Mouse (Mus musculus): ENCODE results near the gene Fabp1. TPM values are rescaled to one million over a fixed set of nuclear protein-coding genes. Genes with fewer than 3 reads are reported as not detected.

Fabp1 gene
- polyA plus RNA-seq, 1 experiment from 2014 or later, result 117 TPM

DNA sequence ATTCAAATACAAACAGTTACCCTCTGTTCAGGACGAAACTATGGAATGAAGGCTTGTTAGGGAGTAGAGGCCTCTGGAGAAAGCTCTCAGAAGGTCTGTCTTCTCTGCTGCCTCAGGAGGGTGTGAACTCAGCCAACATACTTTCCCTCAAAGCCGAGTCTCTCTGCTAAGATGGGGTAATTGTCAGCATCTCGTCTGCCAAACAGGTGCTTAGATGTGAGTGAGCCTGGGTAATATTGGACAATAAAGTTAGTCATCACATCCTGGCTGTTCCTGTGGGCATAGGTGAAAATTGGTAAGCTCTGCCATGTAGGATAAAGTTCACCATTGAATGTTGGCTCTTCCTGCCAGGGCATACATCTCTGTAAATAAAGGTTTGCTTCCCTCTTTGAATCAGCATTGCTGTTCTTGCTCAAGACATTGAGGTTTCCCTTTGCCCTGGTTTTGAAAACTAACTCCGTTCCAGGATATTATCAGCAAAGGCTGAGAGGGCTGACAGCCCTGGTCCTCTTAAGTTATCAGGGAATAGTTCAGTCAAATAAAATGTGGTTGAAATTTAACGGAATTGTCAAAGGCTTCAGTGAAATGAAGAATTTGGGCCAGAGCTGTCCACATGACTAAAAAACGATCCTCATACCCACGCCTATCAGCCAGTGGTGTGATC, 14.6 kb upstream of the Fabp1 start:
- no peak overlapping the region for H3K9ac ChIP-seq
- no peak overlapping the region for H3K27ac ChIP-seq
- 63% methylated on average over 7 of the region's 7 CpGs for WGBS (ENCODE audit: insufficient replicate concordance)
- no peak overlapping the region for H3K4me2 ChIP-seq
- no peak overlapping the region for H3K4me3 ChIP-seq
- no peaks in the 10 kb centered on the region for H3K9me3 ChIP-seq (replicated peaks)
- no peaks in the 10 kb centered on the region for H3K27me3 ChIP-seq (replicated peaks)
- no peaks in the 10 kb centered on the region for H3K36me3 ChIP-seq
- ATAC-seq, result no peak
- H3K4me1 ChIP-seq, result no peaks in the 10 kb centered on the region

DNA sequence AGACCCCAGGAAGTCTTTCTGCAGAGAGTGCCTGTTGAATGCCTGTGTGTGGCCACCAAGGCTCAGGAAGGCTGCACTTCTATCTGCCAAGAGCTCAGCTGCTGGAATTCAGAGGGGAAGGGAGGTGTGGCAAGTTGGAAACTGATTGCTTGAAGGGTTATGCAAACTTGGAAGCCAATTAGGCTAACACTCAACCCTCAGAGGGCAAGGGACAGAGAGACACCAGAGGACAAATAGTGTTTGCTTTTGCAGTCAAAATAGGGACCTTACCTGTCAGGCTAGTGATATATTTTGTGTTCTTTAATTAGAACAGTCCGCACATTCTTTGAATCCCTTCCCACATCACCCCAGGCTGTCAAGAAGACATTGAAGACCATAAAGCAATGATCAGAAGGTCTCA, 10.0 kb upstream of the Fabp1 start:
- no peak for ATAC-seq
- no peak overlapping the region for H3K9ac ChIP-seq
- no peaks in the 10 kb centered on the region for H3K4me1 ChIP-seq
- H3K9me3 ChIP-seq (replicated peaks), result no peaks in the 10 kb centered on the region
- no peak overlapping the region for H3K4me2 ChIP-seq
- H3K27ac ChIP-seq, result no peak overlapping the region
- no peak overlapping the region for H3K4me3 ChIP-seq
- WGBS (ENCODE audit: insufficient replicate concordance), result 48% methylated on average over 1 of the region's 1 CpGs
- H3K27me3 ChIP-seq (replicated peaks), result no peaks in the 10 kb centered on the region
- no peaks in the 10 kb centered on the region for H3K36me3 ChIP-seq

GRCm38 (mm10) chr6:71190501-71190900, 9.1 kb upstream of the Fabp1 start:
- H3K9me3 ChIP-seq (replicated peaks), result no peaks in the 10 kb centered on the region
- no peaks in the 10 kb centered on the region for H3K36me3 ChIP-seq
- no peaks in the 10 kb centered on the region for H3K4me1 ChIP-seq
- no peak overlapping the region for H3K9ac ChIP-seq
- no peak overlapping the region for H3K27ac ChIP-seq
- ATAC-seq, result no peak
- 81% methylated on average over 2 of the region's 2 CpGs for WGBS (ENCODE audit: insufficient replicate concordance)
- H3K4me3 ChIP-seq, result no peak overlapping the region
- no peak overlapping the region for H3K4me2 ChIP-seq
- no peaks in the 10 kb centered on the region for H3K27me3 ChIP-seq (replicated peaks)

DNA sequence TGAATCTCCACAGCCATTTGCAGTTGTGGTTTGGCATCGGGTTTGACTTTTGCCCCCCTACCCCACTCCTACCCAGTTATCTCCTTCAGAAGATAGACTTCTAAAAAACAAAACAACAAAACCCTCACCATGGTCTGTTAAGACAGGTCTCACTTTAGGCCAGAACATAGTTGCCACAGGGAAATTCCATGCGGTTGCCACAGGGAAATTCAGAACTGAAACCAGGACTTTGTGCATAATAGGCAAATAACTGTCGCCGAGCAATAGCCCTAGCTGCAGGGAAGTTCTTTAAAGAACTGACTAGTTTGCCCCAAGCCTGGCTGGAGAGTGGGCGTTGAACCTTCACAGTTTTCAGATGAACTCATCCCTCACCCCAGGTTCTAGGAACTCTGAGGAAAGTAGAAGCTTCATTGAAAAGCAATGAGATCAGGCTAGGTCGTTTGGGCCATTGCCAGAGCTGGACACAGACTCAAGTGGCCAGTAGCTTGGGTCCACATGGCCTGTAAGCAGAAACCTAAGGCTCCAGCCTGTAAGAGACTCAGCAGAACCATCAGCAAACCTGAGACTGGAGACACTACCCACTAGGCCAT, 6.4 kb upstream of the Fabp1 start:
- 65% methylated on average over 6 of the region's 6 CpGs for WGBS (ENCODE audit: insufficient replicate concordance)
- Histone ChIP-seq H3K4me1 (0 out of 2 replicates have a peak, but pooled peaks cover 4% of the 10 kb centered on the region), H3K4me2 (no peak overlapping the region), H3K36me3 (no peaks in the 10 kb centered on the region), H3K9ac (no peak overlapping the region), H3K27ac (no peak overlapping the region), H3K27me3 (replicated peaks) (no peaks in the 10 kb centered on the region), H3K4me3 (no peak overlapping the region), H3K9me3 (replicated peaks) (no peaks in the 10 kb centered on the region)
- no peak for ATAC-seq

DNA sequence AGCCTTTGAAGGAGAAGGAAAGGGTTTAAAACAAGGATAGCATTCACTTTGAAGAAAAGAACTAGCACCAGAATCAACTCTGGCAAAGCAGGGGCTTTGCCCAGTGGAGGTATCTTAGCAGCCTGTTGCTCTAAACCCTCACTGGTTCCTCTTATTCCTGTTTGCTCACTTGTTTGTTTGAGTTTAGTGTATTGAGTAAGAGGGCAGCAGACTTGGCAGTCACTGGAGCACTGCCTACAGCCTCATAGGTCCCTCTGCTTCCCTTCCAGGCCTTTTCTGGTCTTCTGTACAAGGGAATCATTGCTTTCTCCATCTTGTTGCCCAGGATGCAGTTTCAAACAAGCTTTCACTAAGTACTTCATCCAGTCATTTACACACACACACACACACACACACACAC, 3.5 kb upstream of the Fabp1 start:
- Histone ChIP-seq H3K4me1 (0 out of 2 replicates have a peak, but pooled peaks cover 7% of the 10 kb centered on the region), H3K27me3 (replicated peaks) (no peaks in the 10 kb centered on the region), H3K36me3 (no peaks in the 10 kb centered on the region), H3K9ac (no peak overlapping the region), H3K4me3 (no peak overlapping the region), H3K4me2 (no peak overlapping the region), H3K9me3 (replicated peaks) (no peaks in the 10 kb centered on the region), H3K27ac (no peak overlapping the region)
- no peak for ATAC-seq

DNA sequence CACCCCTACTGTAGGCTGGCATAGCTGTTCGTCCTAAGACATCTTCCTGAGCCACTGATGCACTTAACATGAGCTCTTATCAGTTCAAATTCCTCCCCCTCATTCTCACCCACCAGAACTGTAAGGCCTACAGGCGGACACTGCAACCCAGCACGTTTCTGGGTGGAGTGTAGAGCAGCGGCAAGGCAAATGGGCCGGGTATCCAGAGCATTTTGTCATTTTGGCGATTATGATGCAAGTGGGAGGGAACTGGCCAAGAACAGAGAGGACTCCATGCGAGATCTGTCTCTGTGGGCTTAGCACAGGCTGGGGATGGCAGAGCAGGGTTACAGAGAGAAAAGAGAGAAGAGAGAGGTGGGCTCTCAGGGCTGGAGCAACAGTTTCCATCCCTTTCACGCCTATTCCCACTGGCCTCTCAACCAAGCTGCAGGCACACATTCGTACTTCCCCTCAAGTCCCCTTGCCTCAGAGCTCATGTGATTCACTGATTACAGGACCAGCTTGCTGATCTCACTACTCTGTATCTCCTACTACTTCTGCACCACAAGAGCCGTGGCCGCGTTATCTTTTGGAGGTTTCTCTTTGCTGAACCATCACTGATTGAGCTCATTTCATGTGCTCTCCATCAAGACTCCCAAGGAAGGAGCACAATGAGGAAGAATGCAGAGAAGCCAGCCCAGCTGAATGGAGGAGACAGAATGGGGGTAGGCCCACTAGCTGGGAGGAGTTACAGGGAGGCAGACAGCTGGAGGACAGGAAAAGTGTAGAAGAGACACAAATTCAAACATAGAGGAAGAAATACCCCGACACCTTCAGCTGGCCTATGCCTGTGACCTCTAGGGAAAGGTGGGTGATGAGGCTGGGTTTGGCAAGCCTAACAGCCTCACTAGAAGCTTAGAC, 1.7 kb upstream of the Fabp1 start:
- H3K9me3 ChIP-seq (replicated peaks), result no peaks in the 10 kb centered on the region
- no peaks in the 10 kb centered on the region for H3K27me3 ChIP-seq (replicated peaks)
- no peak for ATAC-seq
- no peaks in the 10 kb centered on the region for H3K36me3 ChIP-seq
- 45% methylated on average over 13 of the region's 13 CpGs for WGBS (ENCODE audit: insufficient replicate concordance)
- 0 out of 2 replicates have a peak, but pooled peaks cover 7% of the 10 kb centered on the region for H3K4me1 ChIP-seq
- no peak overlapping the region for H3K4me2 ChIP-seq
- H3K27ac ChIP-seq, result no peak overlapping the region
- no peak overlapping the region for H3K4me3 ChIP-seq
- H3K9ac ChIP-seq, result no peak overlapping the region

- H3K9me3 ChIP-seq (replicated peaks), result no peaks in the 10 kb centered on the region
- H3K4me1 ChIP-seq, result 0 out of 2 replicates have a peak, but pooled peaks cover 7% of the 10 kb centered on the region
- no peak overlapping the region for H3K4me3 ChIP-seq
- H3K36me3 ChIP-seq, result no peaks in the 10 kb centered on the region
- no peaks in the 10 kb centered on the region for H3K27me3 ChIP-seq (replicated peaks)
- no peak overlapping the region for H3K9ac ChIP-seq
- H3K4me2 ChIP-seq, result no peak overlapping the region
- WGBS (ENCODE audit: insufficient replicate concordance), result 68% methylated on average over 5 of the region's 5 CpGs
- ATAC-seq, result no peak
- H3K27ac ChIP-seq, result no peak overlapping the region
These were observed 2.3 kb downstream of the Fabp1 start for GRCm38 (mm10) chr6:71201925-71202324.

DNA sequence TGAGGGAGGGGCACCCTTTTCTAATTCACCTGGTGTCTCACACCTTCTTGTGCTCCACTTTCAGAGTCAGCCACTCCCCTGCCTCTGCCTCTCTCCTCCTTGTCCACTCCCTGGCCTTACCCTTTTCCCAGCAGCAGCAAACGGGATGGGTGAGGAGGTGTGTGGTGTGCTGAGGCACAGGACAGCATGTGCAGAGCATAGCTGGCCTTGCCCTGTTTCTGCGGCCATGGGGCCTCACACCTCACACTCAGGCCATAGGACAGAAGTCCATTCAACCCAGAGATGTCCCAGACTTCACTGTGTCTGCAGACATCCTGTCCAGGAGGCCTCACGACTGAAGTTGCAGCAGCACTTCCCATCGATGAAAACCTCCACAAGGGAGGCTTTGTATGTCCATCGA, 4.0 kb downstream of the Fabp1 start:
- ATAC-seq, result no peak
- Histone ChIP-seq H3K9ac (no peak overlapping the region), H3K4me3 (no peak overlapping the region), H3K4me1 (no peaks in the 10 kb centered on the region), H3K27me3 (replicated peaks) (no peaks in the 10 kb centered on the region), H3K9me3 (replicated peaks) (no peaks in the 10 kb centered on the region), H3K27ac (no peak overlapping the region), H3K4me2 (no peak overlapping the region), H3K36me3 (no peaks in the 10 kb centered on the region)
- 64% methylated on average over 5 of the region's 5 CpGs for WGBS (ENCODE audit: insufficient replicate concordance)

- ATAC-seq, result no peak
- no peaks in the 10 kb centered on the region for H3K9me3 ChIP-seq (replicated peaks)
- WGBS (ENCODE audit: insufficient replicate concordance), result 73% methylated on average over 8 of the region's 8 CpGs
- H3K4me3 ChIP-seq, result no peak overlapping the region
- no peaks in the 10 kb centered on the region for H3K36me3 ChIP-seq
- H3K27me3 ChIP-seq (replicated peaks), result no peaks in the 10 kb centered on the region
- H3K27ac ChIP-seq, result no peak overlapping the region
- no peaks in the 10 kb centered on the region for H3K4me1 ChIP-seq
- no peak overlapping the region for H3K4me2 ChIP-seq
- H3K9ac ChIP-seq, result no peak overlapping the region
These were observed 4.5 kb downstream of the Fabp1 start for GRCm38 (mm10) chr6:71204166-71204565.

DNA sequence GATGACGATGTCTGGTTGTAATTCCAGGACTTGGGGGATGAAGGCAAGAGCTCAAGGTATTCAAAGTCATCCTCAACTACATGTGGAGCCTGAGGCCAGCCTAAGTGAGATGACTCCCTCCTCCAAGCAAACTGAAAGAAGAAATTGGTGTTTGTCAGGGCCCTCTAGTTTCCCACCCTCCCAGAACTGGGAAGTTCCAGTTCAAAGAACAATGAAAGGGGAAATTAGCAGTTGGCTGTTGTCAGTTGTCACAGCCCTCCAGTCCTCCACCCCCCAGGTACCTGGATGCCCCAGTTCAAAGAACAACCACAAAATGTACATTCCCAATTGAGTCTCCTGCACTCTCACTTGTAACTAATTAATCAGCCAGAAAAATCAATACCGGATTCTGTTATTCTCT, 9.1 kb downstream of the Fabp1 start:
- no peaks in the 10 kb centered on the region for H3K4me1 ChIP-seq
- no peak for ATAC-seq
- H3K9ac ChIP-seq, result no peak overlapping the region
- H3K36me3 ChIP-seq, result no peaks in the 10 kb centered on the region
- WGBS (ENCODE audit: insufficient replicate concordance), result 61% methylated on average over 2 of the region's 2 CpGs
- no peaks in the 10 kb centered on the region for H3K27me3 ChIP-seq (replicated peaks)
- H3K4me3 ChIP-seq, result no peak overlapping the region
- no peaks in the 10 kb centered on the region for H3K9me3 ChIP-seq (replicated peaks)
- H3K4me2 ChIP-seq, result no peak overlapping the region
- no peak overlapping the region for H3K27ac ChIP-seq

GRCm38 (mm10) chr6:71211917-71212316, 12.3 kb downstream of the Fabp1 start:
- H3K27me3 ChIP-seq (replicated peaks), result no peaks in the 10 kb centered on the region
- H3K9ac ChIP-seq, result no peak overlapping the region
- no peak overlapping the region for H3K27ac ChIP-seq
- 39% methylated on average over 7 of the region's 7 CpGs for WGBS (ENCODE audit: insufficient replicate concordance)
- H3K4me3 ChIP-seq, result no peak overlapping the region
- H3K9me3 ChIP-seq (replicated peaks), result no peaks in the 10 kb centered on the region
- no peaks in the 10 kb centered on the region for H3K4me1 ChIP-seq
- ATAC-seq, result no peak
- H3K4me2 ChIP-seq, result no peak overlapping the region
- H3K36me3 ChIP-seq, result no peaks in the 10 kb centered on the region

- H3K27ac ChIP-seq, result no peak overlapping the region
- H3K4me2 ChIP-seq, result no peak overlapping the region
- no peak overlapping the region for H3K4me3 ChIP-seq
- no peaks in the 10 kb centered on the region for H3K36me3 ChIP-seq
- no peaks in the 10 kb centered on the region for H3K27me3 ChIP-seq (replicated peaks)
- ATAC-seq, result no peak
- H3K4me1 ChIP-seq, result no peaks in the 10 kb centered on the region
- H3K9ac ChIP-seq, result no peak overlapping the region
- H3K9me3 ChIP-seq (replicated peaks), result no peaks in the 10 kb centered on the region
- WGBS (ENCODE audit: insufficient replicate concordance), result 79% methylated on average over 3 of the region's 3 CpGs
These were observed 12.8 kb downstream of the Fabp1 start for GRCm38 (mm10) chr6:71212471-71212870.

Data from liver, embryonic 12.5 days (tissue).